Mouse (Mus musculus) A20 (cell line): ENCODE data around the gene Iqsec1.
A peak's percentile ranks its signal among the peaks of the same experiment; 100 is the strongest.

Source experiments
- DNase-seq: peaks from one replicate; pipeline ENCODE4 v3.0.0-alpha.2; 2011; ENCODE audit warnings: low read depth, low spot score

Gene Iqsec1

GRCm38 (mm10) chr6:90662148-90662547 is 326.3 kb downstream of the Iqsec1 start:
- no peak for DNase-seq

DNA sequence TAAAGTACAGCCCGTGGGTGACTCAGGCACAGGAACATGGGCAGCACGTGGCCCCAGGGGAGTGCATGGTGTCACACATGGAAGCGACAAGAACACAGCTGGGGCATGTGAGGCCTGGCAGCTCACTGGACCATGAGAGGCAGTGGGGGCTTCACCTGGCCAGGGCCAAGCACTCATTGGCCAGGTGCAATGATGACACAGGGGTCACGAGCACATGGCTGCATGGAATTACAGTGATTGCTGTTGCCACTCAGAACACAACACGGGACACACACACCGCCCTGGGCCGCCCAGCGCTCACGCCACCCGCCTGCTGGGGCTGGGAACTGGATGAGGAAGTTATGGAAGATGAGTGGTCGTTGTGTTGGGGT is 327.5 kb downstream of the Iqsec1 start:
- peak; percentile 66 for DNase-seq

DNA sequence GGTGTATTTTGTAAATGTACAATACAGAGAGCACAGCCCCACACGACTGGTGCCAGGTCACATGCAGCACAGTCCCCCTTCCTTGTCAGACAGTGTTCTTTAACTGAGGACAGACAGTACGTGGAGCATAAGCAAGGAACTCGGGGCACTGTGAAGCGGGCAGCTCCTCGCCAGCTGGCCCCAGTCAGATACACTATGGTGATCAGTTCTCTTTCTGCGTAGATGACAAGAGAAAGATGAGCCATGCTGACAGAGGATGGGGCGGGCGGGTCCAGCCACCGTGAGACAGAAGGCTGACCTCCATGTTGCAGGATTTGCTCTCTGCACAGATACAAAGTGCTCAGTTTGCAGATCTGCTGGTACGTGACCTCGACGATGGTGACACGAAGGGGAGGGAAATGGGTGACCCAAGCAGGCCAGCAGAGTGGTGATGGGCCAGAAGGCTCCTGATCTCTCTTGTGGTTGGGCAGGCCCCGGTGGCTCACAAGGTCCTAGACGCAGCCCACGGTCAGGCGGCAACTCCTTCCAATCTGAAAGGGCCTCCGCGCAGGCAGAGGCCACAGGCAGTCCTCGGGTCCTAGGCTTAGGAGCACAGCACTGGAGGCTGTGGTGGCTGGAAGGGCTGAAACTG is 328.0 kb downstream of the Iqsec1 start:
- DNase-seq: no peak

GRCm38 (mm10) chr6:90659913-90660312 is 328.6 kb downstream of the Iqsec1 start:
- no peak for DNase-seq

DNA sequence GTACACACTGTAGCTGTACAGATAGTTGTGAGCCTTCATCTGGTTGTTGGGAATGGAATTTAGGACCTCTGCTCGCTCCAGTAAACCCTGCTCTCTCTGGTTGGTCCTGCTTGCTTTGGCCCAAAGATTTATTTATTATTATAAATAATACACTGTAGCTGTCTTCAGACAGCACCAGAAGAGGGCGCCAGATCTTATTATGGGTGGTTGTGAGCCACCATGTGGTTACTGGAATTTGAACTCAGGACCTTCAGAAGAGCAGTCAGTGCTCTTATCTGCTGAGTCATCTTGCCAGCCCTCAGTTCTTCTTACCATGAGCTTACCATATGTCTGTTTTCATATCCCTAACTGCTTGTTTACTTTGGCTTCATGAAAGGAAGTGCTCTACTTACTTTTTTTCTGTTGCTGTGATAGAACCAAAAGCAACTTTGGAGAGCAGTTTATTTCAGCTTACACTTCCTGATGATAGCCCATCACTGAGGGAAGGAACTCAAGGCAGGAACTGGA is 332.1 kb downstream of the Iqsec1 start:
- peak; percentile 37 for DNase-seq

DNA sequence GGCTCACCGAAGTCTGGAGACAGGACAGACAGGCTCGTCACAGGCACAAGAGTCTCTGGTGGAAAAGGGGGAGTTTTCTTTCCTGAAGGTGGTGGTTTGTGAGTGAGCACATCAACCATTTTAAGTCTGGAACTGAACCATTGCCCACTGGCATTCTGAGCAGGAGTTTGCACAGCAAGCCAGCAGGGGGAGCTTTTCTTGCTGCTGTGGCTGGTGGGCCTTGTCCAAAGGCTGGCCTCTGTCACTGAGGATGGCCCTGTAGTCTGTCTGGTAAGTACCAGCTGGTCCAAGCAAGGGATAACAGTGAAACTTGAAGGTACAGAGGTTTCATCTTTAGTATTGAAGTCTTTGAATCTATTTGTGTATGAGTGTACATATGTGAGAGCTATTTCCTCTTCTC is 334.7 kb downstream of the Iqsec1 start:
- DNase-seq: peak; percentile 50

- no peak for DNase-seq
Measured at GRCm38 (mm10) chr6:90650634-90651033, 337.9 kb downstream of the Iqsec1 start.

DNA sequence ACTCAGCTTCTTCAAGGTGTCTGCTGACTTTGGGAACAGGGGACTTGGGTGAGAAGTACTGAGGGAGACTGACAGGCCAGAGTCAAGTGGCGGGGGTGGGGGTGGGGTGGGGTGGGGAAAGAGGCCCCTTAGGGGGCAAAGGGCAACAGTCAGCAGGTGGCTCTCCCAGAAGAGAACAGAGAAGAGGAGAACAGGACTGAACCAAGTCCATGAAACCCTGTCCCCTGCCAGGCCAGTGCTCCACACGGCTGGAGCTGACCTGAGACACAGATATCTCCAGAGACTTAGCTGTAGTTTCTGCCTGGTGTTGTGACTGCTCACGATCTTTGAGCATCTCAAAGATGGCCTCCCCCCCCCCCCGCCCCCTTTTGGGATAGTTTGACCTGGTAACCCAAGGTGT is 339.2 kb downstream of the Iqsec1 start:
- DNase-seq: no peak

GRCm38 (mm10) chr6:90648391-90648790 is 340.1 kb downstream of the Iqsec1 start:
- no peak for DNase-seq

GRCm38 (mm10) chr6:90644965-90645364 is 343.5 kb downstream of the Iqsec1 start:
- DNase-seq: no peak

DNA sequence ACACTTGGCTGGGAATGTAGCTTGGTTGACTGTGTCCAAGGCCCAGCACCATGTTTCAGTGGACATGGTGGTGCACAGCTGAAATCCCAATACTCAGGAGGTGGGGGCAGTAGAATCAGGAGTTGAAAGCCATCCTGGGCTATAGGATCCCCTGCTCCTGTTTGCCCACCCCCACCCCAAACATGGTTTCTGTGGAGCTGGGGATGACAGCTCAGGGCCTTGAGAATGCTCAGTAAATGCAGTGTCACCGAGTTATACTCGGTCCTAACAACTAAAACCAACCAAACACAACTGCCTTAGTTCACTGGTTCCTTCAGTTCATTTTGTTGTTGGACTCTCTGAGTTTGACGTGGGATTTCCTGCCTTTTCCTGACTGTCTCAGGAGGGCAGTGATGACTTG is 345.4 kb downstream of the Iqsec1 start:
- DNase-seq: no peak

DNA sequence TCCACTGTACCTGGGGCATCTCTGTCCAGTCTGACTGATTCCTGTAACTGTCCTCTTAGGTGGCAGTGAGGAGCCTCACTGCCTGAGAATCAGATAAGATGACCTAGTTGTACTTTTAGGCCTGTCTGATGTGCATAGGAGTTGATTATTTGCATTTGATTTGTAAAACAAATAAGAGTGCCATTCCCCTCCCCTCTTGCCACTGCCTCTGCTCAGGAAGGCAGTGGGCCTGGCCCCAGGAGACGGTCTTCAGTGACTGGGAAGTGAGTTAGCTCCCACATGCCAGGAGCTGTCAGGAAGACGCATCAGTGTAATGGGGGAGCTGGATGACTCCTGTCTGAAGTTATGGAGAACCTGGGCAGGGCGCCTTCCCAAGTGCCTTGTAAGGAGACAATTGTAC is 352.9 kb downstream of the Iqsec1 start:
- DNase-seq: no peak

- DNase-seq: no peak
Measured at GRCm38 (mm10) chr6:90635081-90635480, 353.4 kb downstream of the Iqsec1 start.

DNA sequence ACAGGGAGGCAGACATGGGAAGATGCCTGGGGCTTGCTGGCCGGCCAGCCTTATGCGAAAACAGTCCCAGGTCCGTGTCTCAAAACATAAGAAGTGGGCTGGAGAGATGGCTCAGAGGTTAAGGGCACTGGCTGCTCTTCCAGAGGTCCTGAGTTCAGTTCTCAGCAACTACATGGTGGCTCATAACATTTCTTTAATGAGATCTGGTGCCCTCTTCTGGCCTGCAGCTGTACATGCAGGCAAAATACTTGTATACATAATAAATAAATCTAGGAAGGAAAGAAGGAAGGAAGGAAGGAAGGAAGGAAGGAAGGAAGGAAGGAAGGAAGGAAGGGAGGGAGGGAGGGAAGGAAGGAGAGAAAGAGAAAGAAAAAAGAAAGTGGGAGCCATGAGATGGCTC is 356.0 kb downstream of the Iqsec1 start:
- peak; percentile 24 for DNase-seq

GRCm38 (mm10) chr6:90630427-90630826 is 358.1 kb downstream of the Iqsec1 start:
- no peak for DNase-seq

DNA sequence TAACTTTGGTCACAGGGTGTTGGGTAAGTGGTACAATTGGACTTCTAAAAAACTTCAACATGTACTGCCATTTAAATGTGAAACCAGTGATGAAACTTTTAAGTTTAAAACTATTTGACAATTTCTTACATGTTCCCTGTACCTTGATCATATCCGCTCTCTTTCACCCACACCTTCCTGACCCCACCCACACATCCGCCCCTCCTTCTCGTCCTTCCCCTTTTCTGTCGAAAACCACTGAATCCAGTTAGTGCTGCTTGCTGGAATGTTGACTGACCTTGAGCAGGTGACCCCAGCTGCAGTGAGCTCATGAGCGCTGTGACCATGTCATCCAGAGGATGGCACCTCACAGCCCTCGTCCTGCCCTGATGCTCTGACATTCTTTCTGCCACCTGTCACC is 359.0 kb downstream of the Iqsec1 start:
- DNase-seq: no peak

DNA sequence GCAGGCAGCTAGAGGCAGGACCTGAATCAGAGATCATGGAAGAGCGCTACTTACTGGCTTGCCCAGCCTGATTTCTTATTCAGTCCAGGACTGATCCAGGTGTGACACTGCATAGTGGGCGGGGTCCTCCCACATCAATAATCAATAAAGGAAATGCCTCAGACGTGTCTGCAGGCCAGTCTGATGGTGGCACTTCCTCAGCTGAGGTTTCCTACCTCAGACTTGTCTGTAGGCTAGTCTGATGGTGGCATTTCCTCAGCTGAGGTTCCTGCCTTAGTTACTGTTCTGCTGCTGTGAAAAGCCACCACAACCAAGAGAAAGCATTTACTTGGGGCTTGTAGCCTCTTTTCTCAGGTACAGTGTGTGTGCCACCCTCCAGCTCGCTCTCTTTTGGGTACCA is 360.9 kb downstream of the Iqsec1 start:
- no peak for DNase-seq

- DNase-seq: no peak
Measured at GRCm38 (mm10) chr6:90625207-90625994, 363.1 kb downstream of the Iqsec1 start.

GRCm38 (mm10) chr6:90624733-90625132 is 363.8 kb downstream of the Iqsec1 start:
- no peak for DNase-seq

- no peak for DNase-seq
Measured at GRCm38 (mm10) chr6:90624184-90624583, 364.3 kb downstream of the Iqsec1 start.

DNA sequence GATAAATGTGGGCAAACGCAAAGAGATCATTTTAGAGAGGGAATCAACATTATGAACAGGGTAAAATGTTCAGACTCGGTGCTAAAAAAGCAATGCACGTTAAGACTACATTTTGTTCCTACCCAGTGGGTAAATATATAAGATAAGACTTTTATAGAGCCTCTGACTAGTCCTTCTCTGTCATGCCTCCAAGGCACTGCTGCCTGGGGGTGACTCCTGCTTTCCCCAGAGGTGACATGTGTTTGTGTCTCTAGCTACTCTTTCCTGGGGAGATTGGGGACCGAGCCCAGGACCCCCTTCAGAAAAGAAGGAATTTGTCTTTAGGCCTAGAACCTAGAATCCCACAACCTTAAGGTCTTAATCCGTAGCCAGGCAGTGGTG is 365.0 kb downstream of the Iqsec1 start:
- no peak for DNase-seq

- no peak for DNase-seq
Measured at GRCm38 (mm10) chr6:90622758-90623455, 365.6 kb downstream of the Iqsec1 start.

DNA sequence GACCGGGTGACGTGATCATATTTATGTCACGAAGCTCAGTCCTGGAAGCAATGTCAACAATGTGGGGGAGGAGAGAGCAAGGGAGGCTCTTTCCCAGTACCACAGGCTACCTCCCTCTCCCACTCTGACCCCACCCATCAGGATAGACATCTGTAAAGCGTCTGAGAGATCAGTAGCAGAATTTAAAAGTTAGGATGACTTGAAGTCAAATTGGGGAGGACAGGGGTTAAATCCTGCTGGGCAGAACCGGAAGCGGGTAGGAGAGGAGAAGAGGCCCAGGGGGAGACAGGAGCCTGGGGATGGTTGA is 366.9 kb downstream of the Iqsec1 start:
- no peak for DNase-seq
